Mouse (Mus musculus) embryonic fibroblast, embryonic 13.5 days (primary cell): ENCODE data around the gene Stmnd1. TPM values are rescaled to one million over a fixed set of nuclear protein-coding genes. Genes with fewer than 3 reads are reported as not detected.

Experiments used
- H3K27ac ChIP-seq: 2 replicates; pipeline ENCODE4 v1.5.1; 2012; ENCODE audit warnings: low read length, control low read depth, inconsistent platforms; ENCODE audit not compliant: insufficient read depth
- H3K4me1 ChIP-seq: 2 replicates; pipeline ENCODE4 v1.6.1; 2011; ENCODE audit warnings: low read length; ENCODE audit not compliant: control insufficient read depth, insufficient read depth
- H3K4me3 ChIP-seq: 2 replicates; pipeline ENCODE4 v1.5.1; 2011; ENCODE audit warnings: mild to moderate bottlenecking, control low read depth, low read length; ENCODE audit not compliant: insufficient read depth
- CTCF ChIP-seq: IDR thresholded peaks from 2 replicates; pipeline ENCODE4 v1.5.1; 2011; ENCODE audit warnings: mild to moderate bottlenecking, control low read depth, low read length, moderate library complexity, borderline replicate concordance; ENCODE audit not compliant: insufficient read depth
- POLR2A ChIP-seq: IDR thresholded peaks from 2 replicates; pipeline ENCODE4 v1.6.1; 2011; ENCODE audit warnings: low read depth, mild to moderate bottlenecking, control low read depth, low read length, moderate library complexity
- polyA plus RNA-seq: library from polyadenylated mRNA; stranded (reverse); fragments of >200 nt; gene quantifications from 2 replicates; pipeline ENCODE4 v1.2.4, GENCODE M21; 2011; ENCODE audit warnings: low read depth; ENCODE audit not compliant: missing spikeins, insufficient read length

Stmnd1 gene
- polyA plus RNA-seq, 1 experiment, result not detected

GRCm38 (mm10) chr13:46254171-46254570 lies 19.4 kb upstream of the Stmnd1 start:
- no peak overlapping the region for H3K27ac ChIP-seq
- TF ChIP-seq POLR2A (no peak), CTCF (no peak)
- no peaks in the 10 kb centered on the region for H3K4me1 ChIP-seq
- H3K4me3 ChIP-seq, result no peak overlapping the region

- TF ChIP-seq CTCF (no peak), POLR2A (no peak)
- no peak overlapping the region for H3K4me3 ChIP-seq
- H3K27ac ChIP-seq, result no peak overlapping the region
- no peaks in the 10 kb centered on the region for H3K4me1 ChIP-seq
Observed at GRCm38 (mm10) chr13:46255616-46256015, 17.9 kb upstream of the Stmnd1 start.

- TF ChIP-seq CTCF, result peak; percentile 61; the same call in 1 of the 2 replicates
- TF ChIP-seq POLR2A, result no peak
- no peak overlapping the region for H3K27ac ChIP-seq
- no peaks in the 10 kb centered on the region for H3K4me1 ChIP-seq
- H3K4me3 ChIP-seq, result no peak overlapping the region
Observed at GRCm38 (mm10) chr13:46257847-46258246, 15.7 kb upstream of the Stmnd1 start.

- TF ChIP-seq CTCF (no peak), POLR2A (no peak)
- Histone ChIP-seq H3K4me3 (no peak overlapping the region), H3K27ac (no peak overlapping the region), H3K4me1 (no peaks in the 10 kb centered on the region)
Observed at GRCm38 (mm10) chr13:46259526-46259925, 14.0 kb upstream of the Stmnd1 start.

GRCm38 (mm10) chr13:46261244-46261643 lies 12.3 kb upstream of the Stmnd1 start:
- no peak overlapping the region for H3K4me3 ChIP-seq
- H3K4me1 ChIP-seq, result no peaks in the 10 kb centered on the region
- no peak overlapping the region for H3K27ac ChIP-seq
- TF ChIP-seq CTCF (no peak), POLR2A (no peak)

GRCm38 (mm10) chr13:46267783-46268182 lies 5.7 kb upstream of the Stmnd1 start:
- Histone ChIP-seq H3K4me3 (no peak overlapping the region), H3K4me1 (no peaks in the 10 kb centered on the region), H3K27ac (no peak overlapping the region)
- TF ChIP-seq CTCF, result no peak
- TF ChIP-seq POLR2A, result no peak

GRCm38 (mm10) chr13:46268341-46268740 lies 5.2 kb upstream of the Stmnd1 start:
- no peak overlapping the region for H3K4me3 ChIP-seq
- H3K27ac ChIP-seq, result no peak overlapping the region
- H3K4me1 ChIP-seq, result no peaks in the 10 kb centered on the region
- TF ChIP-seq CTCF, result no peak
- no peak for TF ChIP-seq POLR2A

GRCm38 (mm10) chr13:46268815-46269445 lies 4.6 kb upstream of the Stmnd1 start:
- no peaks in the 10 kb centered on the region for H3K4me1 ChIP-seq
- TF ChIP-seq POLR2A (no peak), CTCF (no peak)
- no peak overlapping the region for H3K27ac ChIP-seq
- H3K4me3 ChIP-seq, result no peak overlapping the region

GRCm38 (mm10) chr13:46272811-46273452 lies 589 bp upstream of the Stmnd1 start:
- Histone ChIP-seq H3K27ac (peak overlapping the region; percentile 42; the same call in 1 of the 2 replicates), H3K4me3 (0 out of 2 replicates have a peak overlapping the region, but pooled peaks have one; percentile 2), H3K4me1 (no peaks in the 10 kb centered on the region)
- TF ChIP-seq POLR2A, result no peak
- TF ChIP-seq CTCF, result no peak

GRCm38 (mm10) chr13:46275701-46276100 lies 2.2 kb downstream of the Stmnd1 start:
- H3K27ac ChIP-seq, result no peak overlapping the region
- H3K4me3 ChIP-seq, result no peak overlapping the region
- H3K4me1 ChIP-seq, result no peaks in the 10 kb centered on the region
- TF ChIP-seq CTCF (no peak), POLR2A (no peak)
